Mouse (Mus musculus) stomach, postnatal 0 days (tissue): Measurements from ENCODE around the gene Sbf2.

Source experiments
- CTCF ChIP-seq: IDR thresholded peaks from 2 replicates; pipeline ENCODE4 v1.5.1; 2016; ENCODE audit warnings: antibody characterized with exemption, low read depth, mild to moderate bottlenecking, moderate library complexity
- EP300 ChIP-seq: optimal IDR thresholded peaks from 2 replicates; pipeline ENCODE3; 2016; ENCODE audit warnings: antibody characterized with exemption

DNA sequence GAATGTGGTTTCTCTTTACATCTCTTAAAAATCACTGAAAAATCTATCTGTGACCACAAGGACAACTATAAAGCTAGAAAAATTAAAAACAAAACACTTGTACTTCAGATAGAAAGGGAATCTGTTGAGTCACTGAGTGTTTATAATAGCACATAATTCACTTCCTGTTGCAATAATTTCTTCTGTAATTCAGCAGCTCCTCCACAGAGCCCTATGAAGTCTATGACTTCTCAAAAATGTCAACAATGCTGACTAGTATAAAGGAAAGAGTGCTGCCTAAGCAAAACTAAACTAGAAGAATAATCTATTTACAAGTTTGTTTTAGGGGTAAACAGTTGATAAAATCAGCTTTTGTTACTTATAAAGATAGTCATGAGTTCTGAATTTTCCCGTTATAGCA lies 229.2 kb downstream of the Sbf2 start:
- TF ChIP-seq CTCF (no peak), EP300 (no peak)
